Mouse (Mus musculus) mouse trophoblast stem cell (cell line): ENCODE results near the gene Vamp2.

Experiments
- in situ Hi-C, 2 experiments: fragments of 300-500 bp; cut with MseI, MboI; formaldehyde crosslinking; loops; 2 replicates in 1 of 2; 3 replicates in 1 of 2; pipeline ENCODE4 v1.15.1; 2025

Gene Vamp2

DNA sequence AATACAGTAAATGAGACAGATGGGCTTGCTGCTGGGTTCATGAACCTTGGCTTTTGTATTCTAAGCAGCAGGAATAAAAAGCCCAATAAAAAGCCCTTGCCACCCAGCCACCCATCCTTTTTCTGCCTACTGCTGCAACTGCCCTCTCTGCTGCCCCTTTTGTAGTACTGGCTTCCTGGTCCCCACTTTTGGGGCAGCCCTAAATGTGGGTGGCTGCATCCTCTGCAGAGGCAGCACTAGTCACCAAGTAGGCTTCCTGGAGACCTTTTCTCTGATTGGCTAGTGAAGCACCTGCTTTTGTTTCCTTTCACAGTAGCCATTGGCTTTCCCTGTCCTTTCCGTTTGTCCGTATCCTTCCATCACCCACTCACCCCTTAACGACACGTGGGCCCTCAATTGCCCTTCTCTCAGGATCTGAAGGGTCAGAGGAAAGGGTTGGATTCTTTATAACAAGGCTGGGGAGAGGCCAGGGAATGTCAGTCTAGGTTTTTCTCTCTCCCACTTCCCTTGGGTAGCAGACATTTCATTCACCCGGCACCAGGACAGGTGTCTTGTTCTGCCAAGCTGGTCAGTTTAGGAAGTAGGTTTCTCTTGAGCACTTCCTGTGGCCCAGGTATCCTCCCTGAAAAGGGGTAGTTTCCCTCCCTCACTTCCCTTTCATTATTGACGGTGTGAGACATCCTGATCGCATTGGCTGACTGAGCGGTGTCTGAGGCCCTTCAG, 9.9 kb downstream of the Vamp2 start:
- in situ Hi-C loops: no loop called here

DNA sequence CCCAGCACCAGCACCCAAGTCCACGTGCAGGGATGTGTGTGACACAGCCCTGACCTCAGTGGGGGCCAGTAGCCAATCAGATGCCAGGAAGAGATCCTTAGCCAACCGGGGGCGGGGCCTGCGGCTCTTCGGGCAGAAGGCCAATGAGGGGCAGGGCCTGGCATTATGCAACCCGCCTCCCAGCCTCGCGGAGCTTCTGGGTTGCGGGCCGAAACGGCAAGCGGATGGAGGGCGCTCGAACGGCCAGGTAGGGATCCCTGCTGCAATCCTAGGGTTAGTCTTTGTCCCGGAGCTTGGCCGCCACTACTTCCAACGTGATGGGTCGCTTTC, 10.4 kb downstream of the Vamp2 start:
- in situ Hi-C loops: no loop called here

DNA sequence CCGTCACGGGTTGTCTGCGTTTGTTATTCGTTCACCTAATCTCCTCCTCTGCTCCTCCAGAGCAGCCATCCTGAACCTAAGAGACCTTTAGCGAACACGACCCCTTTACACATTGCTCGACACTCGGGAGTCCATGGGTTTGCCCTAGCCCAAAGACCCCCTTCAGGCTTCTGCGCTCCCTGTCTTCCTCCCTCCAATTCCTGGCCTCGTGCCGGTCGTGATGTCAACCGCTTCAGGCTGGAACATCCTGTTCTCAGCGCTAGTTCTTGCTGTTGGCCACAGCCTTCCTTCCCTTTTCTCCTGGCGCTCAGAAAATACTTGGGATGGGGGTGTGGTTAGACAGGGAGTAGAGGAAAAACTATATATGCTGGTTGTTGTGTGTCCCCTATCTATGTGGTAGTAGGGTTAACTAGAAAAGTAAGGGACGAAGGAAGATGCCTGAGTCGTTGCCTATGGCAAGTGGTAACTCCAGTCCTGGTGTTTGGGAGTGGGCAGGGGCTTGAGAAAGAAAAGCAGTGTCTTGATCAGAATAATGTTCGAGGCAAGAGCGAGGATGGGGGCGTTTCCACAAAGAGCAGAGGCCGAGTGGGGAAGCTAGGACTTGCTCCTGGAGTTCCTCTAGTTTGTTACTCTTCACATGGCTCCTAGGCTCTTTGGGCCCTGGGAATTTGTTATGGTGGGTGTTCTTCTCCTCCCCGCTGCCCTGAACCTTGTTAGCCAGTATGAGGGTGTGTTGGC, 11.1 kb downstream of the Vamp2 start:
- in situ Hi-C loops: no loop called here

DNA sequence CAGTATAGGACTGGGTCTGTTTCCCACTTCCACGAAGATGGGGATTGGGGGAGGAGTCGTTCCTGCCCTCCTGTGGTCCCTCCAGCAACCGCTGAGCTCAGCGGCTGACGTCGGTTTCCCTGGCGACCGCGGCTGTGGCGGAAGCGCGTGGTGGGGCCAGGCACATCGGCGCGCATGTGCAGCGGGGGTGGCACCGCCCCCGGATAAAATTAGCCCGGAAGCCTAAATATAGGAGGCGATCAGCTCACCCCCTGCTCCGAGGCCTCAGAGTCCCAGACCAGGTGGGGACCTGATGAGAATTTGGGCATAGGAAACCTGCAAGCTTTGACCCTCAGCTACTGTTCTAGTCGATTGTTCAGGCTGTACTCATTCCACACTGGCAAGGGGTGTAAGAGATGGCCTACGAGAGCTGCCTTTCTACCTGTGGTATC, 11.6 kb downstream of the Vamp2 start:
- in situ Hi-C loops: no loop called here

DNA sequence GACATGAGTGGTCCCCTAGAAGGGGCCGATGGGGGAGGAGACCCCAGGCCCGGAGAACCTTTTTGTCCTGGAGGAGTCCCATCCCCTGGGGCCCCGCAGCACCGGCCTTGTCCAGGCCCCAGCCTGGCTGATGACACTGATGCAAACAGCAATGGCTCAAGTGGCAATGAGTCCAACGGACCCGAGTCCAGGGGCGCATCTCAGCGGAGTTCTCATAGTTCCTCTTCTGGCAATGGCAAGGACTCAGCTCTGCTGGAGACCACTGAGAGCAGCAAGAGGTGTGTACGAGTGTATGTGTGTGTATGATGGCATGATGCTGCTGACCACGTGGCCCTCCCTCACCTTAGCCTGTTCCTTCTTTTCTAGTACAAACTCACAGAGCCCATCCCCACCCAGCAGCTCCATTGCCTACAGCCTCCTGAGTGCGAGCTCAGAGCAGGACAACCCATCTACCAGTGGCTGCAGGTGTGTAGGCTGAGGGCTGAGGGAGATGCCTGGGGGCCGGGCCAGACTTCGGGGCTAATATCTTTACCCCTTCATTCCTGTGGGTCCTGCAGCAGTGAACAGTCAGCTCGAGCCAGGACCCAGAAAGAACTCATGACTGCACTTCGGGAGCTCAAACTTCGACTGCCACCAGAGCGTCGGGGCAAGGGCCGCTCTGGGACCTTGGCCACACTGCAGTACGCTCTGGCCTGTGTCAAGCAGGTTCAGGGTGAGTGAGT, 12.5 kb downstream of the Vamp2 start:
- in situ Hi-C loops: no loop called here

DNA sequence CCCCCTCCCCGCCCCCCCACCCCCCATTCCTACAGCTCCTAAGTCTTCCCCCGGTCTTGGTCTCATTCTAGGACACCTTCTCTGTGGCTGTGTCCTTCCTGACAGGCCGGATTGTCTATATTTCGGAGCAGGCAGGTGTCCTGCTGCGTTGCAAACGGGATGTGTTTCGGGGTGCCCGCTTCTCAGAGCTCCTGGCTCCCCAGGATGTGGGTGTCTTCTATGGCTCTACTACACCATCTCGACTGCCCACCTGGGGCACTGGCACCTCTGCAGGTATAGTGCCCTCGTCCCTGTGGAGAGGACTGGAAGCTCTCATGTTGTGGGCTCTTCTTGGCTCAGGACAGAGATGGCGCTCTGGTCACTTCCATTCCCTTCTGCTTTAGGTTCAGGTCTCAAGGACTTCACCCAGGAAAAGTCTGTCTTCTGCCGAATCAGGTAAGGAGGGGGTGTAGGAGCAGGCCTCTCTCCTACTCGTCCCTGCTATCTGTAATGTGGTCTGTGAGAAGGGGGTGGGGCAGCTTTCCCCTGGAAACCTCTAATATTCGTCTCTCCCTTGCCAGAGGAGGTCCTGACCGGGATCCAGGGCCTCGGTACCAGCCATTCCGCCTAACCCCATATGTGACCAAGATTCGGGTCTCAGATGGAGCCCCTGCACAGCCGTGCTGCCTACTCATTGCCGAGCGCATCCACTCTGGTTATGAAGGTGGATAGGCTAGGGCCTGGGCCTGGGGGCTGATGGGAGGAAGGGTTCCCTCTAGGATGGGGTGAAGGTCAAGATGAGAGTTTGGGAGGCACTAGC, 13.5 kb downstream of the Vamp2 start:
- in situ Hi-C loops: no loop called here

DNA sequence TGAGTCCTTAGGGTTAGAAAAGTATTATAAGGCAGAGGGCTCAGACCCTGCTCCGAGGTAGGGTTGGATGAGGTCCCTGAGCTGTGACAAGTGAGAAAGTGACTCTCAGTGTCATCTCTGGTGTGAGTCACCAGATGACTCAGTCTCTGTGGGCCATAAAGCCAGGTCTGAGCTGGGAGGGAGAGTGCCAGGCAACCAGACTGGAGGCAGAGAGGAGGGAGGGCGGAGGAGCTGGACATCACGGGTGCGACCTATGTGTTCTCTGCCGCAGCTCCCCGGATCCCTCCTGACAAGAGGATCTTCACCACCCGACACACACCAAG, 14.1 kb downstream of the Vamp2 start:
- in situ Hi-C loops: no loop called here

DNA sequence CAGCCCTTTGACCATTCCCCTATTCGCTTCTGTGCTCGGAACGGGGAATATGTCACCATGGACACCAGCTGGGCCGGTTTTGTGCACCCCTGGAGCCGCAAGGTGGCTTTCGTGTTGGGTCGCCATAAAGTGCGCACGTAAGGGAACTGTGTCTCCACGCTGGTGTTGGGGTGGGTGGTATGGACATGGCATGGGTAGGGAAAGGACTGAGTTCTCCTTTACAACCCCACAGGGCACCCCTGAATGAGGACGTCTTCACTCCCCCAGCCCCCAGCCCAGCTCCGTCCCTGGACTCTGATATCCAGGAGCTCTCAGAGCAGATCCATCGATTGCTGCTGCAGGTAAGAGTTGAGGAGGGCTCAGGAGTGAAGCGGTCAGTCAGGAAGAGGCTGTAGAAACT, 14.8 kb downstream of the Vamp2 start:
- in situ Hi-C loops: no loop called here

DNA sequence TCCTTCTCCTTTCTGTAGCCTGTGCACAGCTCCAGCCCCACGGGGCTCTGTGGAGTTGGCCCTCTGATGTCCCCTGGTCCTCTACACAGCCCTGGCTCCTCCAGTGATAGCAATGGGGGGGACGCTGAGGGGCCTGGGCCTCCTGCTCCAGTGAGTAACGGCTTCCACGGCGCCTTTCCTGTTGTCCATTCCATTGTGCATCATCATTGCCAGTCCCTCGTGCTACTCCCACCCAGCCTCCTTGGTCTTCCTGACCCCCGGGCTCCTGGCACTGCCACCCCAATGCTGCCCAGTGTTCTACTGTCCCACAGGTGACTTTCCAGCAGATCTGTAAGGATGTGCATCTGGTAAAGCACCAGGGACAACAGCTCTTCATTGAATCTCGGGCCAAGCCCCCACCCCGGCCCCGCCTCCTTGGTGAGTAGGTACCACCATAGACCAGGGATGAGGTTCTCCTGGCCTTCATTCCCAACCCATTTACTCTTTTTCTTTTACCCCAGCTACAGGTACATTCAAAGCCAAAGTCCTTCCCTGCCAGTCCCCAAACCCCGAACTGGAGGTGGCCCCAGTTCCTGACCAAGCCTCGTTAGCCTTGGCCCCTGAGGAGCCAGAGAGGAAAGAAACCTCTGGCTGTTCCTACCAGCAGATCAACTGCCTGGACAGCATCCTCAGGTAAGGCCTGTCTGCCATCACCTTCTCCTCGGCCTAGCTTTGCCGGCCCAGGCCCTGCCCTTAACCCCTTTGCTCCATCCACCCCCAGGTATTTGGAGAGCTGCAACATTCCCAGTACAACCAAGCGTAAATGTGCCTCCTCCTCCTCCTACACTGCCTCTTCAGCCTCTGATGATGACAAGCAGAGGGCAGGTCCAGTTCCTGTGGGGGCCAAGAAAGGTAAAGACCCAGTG, 15.5 kb downstream of the Vamp2 start:
- in situ Hi-C loops: no loop called here

DNA sequence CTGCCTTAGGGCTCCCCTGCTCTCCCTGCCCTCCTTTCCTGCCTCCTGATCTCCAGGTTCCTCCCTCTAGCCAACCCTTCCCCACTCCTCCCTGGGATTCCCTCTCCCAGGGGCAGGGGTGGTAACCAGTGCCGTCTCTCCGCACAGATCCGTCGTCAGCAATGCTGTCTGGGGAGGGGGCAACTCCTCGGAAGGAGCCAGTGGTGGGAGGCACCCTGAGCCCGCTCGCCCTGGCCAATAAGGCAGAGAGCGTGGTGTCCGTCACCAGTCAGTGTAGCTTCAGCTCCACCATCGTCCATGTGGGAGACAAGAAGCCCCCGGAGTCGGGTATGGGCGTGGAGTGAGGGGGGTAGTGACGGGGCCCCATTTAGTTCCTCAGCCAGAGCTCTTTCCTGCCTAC, 16.2 kb downstream of the Vamp2 start:
- in situ Hi-C loops: no loop called here

DNA sequence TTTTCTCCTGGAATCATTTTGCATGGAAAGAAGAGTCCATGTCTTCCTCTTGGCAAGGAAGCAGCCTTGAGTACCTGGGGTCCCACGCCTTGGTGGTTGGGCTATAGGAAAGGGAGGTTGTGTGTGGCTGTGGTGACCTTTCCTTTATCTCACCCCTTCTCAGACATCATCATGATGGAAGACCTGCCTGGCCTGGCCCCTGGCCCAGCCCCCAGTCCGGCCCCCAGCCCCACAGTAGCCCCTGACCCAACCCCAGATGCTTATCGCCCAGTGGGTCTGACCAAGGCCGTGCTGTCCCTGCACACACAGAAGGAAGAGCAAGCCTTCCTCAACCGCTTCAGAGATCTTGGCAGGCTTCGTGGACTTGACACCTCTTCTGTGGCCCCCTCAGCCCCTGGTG, 16.9 kb downstream of the Vamp2 start:
- in situ Hi-C loops: no loop called here

DNA sequence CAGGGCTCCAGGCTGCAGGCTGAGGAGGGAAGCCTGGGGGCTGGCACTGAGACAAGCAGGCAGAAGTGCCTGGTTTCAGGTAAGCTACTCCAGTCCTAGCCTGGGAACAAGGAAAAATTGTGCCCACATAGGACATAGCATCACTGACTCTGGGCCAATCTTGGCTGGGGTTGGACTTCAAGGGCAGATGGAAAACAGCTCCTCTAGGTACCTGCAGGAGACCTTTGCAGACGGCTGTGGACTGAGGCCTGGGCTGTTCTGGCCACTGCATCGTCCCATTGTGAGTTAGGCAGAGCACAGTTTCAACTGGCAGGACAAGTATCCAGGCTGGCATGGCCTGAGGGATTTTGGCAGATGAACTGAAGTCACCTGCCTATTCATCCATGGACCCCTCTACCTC, 17.5 kb downstream of the Vamp2 start:
- in situ Hi-C loops: no loop called here

DNA sequence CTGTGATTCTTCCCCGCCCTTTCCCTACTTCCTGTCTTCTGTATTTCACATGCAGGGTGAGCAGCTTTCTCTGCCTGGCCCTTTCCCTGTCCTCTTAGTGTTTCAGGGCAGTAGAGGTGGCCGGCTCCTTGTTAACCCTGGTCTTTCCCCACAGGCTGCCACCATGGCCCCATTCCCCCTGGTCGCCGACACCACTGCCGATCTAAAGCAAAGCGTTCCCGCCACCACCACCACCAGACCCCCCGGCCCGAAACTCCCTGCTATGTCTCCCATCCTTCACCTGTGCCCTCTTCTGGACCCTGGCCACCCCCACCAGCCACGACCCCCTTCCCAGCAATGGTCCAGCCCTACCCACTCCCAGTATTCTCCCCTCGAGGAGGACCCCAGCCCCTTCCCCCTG, 18.0 kb downstream of the Vamp2 start:
- in situ Hi-C loops: no loop called here

DNA sequence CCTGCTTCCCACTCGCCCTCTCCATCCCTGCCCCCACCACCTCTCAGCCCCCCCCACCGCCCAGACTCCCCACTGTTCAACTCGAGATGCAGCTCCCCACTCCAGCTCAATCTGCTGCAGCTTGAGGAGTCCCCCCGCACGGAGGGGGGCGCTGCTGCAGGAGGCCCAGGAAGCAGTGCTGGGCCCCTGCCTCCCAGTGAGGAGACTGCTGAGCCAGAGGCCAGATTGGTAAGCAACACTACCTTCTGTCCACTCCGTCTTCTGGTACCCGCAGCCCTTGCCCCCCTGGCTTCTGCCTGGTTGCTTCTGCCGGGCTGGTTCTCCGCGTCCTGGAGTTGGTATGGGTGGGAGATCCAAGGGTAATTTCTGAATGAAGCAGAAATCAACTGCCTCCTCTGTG, 18.6 kb downstream of the Vamp2 start:
- in situ Hi-C loops: no loop called here

DNA sequence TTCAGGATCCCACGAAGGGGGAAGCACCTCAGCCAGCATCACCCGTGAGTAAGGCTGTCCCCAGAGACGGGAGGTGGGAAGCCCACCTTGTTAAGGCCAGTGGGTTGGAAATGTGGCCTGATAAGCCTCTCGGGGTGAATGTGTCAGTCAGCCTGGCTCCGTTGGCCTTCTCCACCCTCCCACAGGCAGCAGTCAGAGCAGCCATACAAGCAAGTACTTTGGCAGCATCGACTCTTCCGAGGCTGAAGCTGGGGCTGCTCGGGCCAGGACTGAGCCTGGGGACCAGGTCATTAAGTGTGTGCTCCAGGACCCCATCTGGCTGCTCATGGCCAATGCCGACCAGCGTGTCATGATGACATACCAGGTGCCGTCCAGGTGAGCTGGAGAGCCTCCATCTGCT, 19.4 kb downstream of the Vamp2 start:
- in situ Hi-C loops: no loop called here

DNA sequence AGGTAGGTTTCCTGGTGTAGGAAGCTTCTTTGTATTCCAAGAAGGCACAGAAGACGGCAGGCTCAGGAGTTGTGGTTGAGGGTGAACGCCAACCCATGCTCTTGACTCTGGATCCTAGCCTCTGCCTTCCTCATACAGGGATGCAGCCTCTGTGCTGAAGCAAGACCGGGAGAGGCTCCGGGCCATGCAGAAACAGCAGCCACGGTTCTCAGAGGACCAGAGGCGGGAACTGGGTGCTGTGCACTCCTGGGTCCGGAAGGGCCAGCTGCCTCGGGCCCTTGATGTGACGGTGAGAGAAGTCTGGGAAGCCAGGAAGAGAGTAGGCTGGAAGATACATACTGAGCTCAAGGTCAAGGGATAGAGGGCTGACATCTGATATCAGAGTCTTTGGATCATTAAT, 19.9 kb downstream of the Vamp2 start:
- in situ Hi-C loops: no loop called here

DNA sequence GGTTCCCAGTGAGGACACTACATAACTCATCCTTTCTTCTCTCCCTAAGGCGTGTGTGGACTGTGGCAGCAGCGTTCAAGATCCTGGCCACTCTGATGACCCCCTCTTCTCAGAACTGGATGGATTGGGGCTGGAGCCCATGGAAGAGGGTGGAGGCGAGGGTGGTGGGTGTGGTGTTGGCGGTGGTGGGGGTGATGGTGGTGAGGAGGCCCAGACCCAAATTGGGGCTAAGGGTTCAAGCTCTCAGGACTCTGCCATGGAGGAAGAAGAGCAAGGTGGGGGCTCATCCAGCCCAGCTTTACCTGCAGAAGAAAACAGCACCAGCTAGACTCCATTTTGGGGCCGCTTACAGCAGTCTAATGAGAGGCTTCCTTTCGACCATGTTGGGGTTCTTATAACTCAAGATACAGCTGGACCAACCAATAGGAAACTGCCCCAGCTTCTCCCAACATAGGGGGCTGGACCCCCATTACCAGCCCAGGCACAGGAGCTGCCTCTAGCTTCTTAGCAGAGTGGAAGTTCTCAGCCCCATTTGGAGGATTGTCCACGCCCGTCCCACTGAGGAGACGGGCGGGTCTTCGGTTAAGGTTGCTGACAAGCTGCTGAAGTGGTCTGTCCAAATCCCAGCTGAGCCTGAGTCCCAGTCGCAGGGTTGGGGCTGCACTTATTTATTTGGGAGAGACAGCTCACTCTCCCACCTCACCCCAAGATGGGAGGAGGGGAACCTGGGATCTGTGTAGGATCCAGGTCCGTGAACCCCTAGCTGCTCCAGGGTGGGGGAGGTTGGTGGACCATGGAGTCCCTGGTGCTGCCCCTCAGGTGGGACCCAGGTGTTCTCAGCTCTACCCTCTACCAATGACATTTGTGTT, 21.0 kb downstream of the Vamp2 start:
- in situ Hi-C loops: no loop called here

DNA sequence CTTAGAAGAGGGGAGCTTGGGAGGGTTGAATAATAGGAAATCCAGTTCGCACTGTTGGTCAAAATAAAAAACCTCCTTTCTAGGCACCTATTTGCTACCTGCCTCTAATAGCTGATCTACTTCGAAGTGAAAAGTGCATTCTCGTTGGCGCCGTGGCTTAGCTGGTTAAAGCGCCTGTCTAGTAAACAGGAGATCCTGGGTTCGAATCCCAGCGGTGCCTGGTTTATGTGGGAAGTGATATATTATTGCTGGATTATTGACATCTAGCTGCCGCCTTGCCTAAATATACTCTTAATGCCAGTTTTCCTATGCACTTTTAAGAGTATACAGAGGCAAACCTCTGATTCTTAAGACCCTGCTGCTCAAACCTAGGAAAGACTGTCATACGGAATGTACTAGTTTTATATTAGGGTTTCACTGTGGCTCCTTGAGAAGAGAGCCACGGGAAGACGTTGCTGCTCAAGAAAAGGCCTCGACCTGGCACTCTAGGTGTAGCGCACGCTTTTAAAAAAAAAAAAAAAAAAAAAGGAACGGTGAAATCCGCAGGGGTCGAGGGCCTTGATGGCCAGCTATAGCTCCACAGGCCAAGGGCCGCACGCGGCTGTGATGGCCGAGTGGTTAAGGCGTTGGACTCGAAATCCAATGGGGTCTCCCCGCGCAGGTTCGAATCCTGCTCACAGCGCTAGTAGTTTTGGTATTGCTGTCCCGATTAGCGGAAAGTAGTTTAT, 22.2 kb downstream of the Vamp2 start:
- in situ Hi-C loops: no loop called here

DNA sequence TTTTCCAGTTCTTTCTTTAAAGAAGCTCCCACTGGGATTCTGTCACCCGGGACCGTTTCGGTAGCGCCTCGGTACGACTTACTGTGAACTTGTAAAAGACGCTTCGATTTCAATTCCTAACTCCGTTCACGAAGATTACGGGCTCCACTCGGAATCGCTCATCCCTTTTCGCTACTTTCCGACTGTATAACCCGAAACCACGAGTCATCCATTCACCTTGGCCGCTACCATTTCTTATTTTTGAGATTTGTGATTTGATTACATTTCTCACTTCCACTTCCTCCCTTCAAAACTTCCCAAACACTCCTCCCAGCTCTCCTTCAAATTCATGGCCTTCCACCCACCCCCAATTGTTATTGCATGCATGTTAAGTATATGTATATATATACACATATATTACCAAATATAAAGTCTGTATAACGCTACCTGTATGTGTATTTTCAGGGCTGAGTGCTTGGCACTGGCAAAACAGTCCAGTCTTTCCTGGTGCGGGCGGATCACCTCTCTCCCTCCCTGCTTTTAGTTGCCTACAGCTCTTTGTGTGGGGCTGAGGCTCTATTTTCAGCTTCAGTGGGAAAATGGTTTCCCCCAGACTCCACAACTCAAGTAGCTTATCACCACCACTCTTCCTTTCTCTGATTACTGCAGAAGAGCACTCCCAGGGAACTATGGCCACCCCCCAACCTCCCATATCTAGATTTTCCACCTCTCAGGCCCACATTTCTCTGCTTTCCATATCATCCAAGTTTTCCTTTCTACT, 22.9 kb downstream of the Vamp2 start:
- in situ Hi-C loops: no loop called here
